Mouse (Mus musculus) cortical plate, adult 2 months (tissue): ENCODE data around the gene Lrrn4. TPM values are rescaled to one million over a fixed set of nuclear protein-coding genes. Genes with fewer than 3 reads are reported as not detected.

ENCODE experiments used
- H3K27ac ChIP-seq: fragments of 200-500 bp; 2 replicates; pipeline ENCODE4 v1.5.1; 2012; ENCODE audit warnings: low read length, control low read depth, inconsistent platforms; ENCODE audit not compliant: insufficient read depth
- H3K4me1 ChIP-seq: fragments of 200-500 bp; 2 replicates; pipeline ENCODE4 v1.6.1; 2011; ENCODE audit warnings: low read length; ENCODE audit not compliant: control insufficient read depth, insufficient read depth
- H3K4me3 ChIP-seq: fragments of 200-500 bp; 2 replicates; pipeline ENCODE4 v1.5.1; 2011; ENCODE audit warnings: mild to moderate bottlenecking, low read length, control low read depth; ENCODE audit not compliant: insufficient read depth
- CTCF ChIP-seq: fragments of 200-500 bp; IDR thresholded peaks from 2 replicates; pipeline ENCODE4 v1.5.1; 2011; ENCODE audit warnings: mild to moderate bottlenecking, control low read depth, low read length; ENCODE audit not compliant: insufficient read depth; ENCODE audit errors: extremely low read depth
- POLR2A ChIP-seq: fragments of 200-500 bp; IDR thresholded peaks from 2 replicates; pipeline ENCODE4 v1.6.1; 2011; ENCODE audit warnings: mild to moderate bottlenecking, low read length, control low read depth; ENCODE audit not compliant: insufficient read depth; ENCODE audit errors: extremely low read depth
- polyA plus RNA-seq: library from polyadenylated mRNA; depleted of rRNA; stranded (reverse); fragments of >200 nt; gene quantifications from 2 replicates; pipeline ENCODE4 v1.2.3, GENCODE M21; 2012

Gene Lrrn4
- polyA plus RNA-seq, 1 experiment: 0.19 TPM

GRCm38 (mm10) chr2:132871663-132872062, 9.0 kb downstream of the Lrrn4 start:
- no peak overlapping the region for H3K4me3 ChIP-seq
- H3K4me1 ChIP-seq: no peaks in the 10 kb centered on the region
- TF ChIP-seq POLR2A: no peak
- no peak for TF ChIP-seq CTCF
- no peak overlapping the region for H3K27ac ChIP-seq

GRCm38 (mm10) chr2:132870286-132870685, 10.4 kb downstream of the Lrrn4 start:
- no peak overlapping the region for H3K4me3 ChIP-seq
- no peaks in the 10 kb centered on the region for H3K4me1 ChIP-seq
- TF ChIP-seq POLR2A: no peak
- no peak for TF ChIP-seq CTCF
- no peak overlapping the region for H3K27ac ChIP-seq

GRCm38 (mm10) chr2:132869682-132870081, 11.0 kb downstream of the Lrrn4 start:
- H3K4me3 ChIP-seq: no peak overlapping the region
- H3K4me1 ChIP-seq: no peaks in the 10 kb centered on the region
- H3K27ac ChIP-seq: no peak overlapping the region
- no peak for TF ChIP-seq POLR2A
- TF ChIP-seq CTCF: no peak

DNA sequence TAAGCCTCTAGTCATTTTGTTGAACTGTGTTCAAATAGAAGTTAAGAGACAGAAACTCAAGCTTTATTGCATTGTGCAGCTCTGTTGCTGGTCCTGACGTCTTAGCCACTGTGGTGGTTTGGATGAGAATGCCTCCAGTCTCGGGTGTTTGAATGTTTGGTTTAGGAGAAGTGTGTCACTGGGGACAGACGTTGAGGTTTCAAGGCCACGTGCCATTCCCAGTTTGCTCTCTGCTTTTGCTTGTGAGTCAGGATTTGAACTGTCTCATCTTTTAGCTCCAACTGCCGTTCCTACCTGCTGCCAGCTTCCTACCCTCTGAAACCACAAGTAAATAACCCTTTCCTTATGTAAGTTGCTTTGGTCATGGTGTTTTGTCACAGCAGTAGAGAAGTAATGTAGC, 13.2 kb downstream of the Lrrn4 start:
- Histone ChIP-seq H3K4me3 (no peak overlapping the region), H3K27ac (no peak overlapping the region), H3K4me1 (no peaks in the 10 kb centered on the region)
- TF ChIP-seq CTCF: no peak
- no peak for TF ChIP-seq POLR2A

DNA sequence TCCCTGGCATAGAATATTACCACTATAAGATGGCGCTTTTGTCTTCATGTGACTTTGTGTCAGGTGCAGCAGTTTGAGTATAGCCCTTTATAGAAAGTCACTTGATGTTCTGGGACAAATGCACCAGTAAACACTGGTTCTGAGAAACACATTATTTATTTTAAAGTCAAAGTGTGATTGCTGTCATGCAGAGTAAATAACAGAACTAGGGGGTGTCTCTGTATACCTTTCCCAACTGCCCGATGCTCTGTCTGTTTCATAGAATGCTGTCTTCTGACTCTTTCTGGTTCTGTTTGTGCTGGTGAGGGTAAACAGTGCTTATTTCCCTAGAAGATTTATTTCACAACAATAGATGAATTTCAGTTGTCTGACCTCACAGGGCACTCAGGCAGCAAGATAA, 17.4 kb downstream of the Lrrn4 start:
- no peak overlapping the region for H3K27ac ChIP-seq
- no peak overlapping the region for H3K4me3 ChIP-seq
- no peak for TF ChIP-seq CTCF
- TF ChIP-seq POLR2A: no peak
- no peaks in the 10 kb centered on the region for H3K4me1 ChIP-seq

DNA sequence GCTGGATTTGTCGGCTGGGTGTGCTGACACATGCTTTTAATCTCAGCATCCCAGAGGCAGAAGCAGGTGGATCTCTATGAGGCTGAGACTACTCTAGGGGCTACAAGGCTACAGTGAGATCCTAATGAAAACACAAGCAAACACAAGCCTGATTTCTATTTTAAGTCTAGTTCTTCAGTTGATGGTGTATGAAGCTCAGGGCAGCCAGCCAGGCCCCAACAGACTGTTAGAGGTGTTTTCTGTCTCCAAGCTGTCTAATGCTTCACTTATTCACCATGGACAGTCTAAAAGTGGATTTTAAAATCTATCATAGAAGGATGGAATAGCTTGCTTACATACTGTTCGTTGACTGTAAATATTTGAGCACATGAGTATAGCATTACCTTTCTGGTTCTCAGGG, 19.2 kb downstream of the Lrrn4 start:
- no peak overlapping the region for H3K27ac ChIP-seq
- no peaks in the 10 kb centered on the region for H3K4me1 ChIP-seq
- TF ChIP-seq POLR2A: no peak
- no peak for TF ChIP-seq CTCF
- H3K4me3 ChIP-seq: no peak overlapping the region

GRCm38 (mm10) chr2:132860435-132860834, 20.3 kb downstream of the Lrrn4 start:
- H3K4me1 ChIP-seq: no peaks in the 10 kb centered on the region
- no peak for TF ChIP-seq POLR2A
- no peak for TF ChIP-seq CTCF
- H3K4me3 ChIP-seq: no peak overlapping the region
- no peak overlapping the region for H3K27ac ChIP-seq

DNA sequence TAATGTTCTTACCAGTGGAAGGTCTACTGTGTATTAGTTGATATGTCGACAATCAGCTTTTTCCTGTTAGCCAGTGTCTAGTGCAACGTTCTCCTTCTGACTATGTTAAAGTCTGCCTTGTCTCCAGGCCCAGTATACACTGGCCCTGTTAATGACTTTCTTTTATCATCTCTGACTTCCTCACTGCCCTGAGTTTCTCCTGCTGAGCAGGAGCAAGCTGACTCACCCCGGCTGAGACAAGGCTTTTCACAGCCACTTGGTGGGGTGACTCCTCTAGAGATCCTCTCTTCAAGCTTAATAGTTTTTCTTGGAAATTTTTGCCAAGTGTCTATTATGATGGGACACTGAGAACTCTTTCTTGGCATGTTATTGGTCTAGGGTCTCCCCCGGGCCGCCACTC, 24.4 kb downstream of the Lrrn4 start:
- no peak overlapping the region for H3K4me3 ChIP-seq
- TF ChIP-seq POLR2A: no peak
- no peak for TF ChIP-seq CTCF
- H3K27ac ChIP-seq: no peak overlapping the region
- no peaks in the 10 kb centered on the region; the same call in 1 of the 2 replicates for H3K4me1 ChIP-seq

DNA sequence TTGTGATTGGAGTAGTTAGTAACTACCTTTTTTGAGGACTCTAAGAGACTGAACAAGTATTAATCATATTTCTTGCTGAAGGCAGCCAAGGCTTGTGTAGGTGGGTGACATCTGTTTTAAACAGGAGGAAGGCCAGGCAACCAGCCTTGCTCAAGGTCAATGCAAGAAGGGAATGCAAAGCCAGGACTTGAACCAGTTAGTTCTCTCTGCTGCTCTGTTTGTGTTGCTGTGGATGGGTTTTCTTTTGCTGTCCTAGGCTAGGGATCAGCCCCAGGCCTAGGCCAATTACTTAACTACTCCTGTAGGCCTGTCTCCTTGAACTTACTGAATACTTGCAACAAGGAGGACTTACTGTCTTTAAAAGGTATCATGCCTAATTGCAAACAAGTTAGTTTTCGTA, 27.6 kb downstream of the Lrrn4 start:
- H3K4me1 ChIP-seq: peaks cover 3% of the 10 kb centered on the region; the same call in 1 of the 2 replicates
- H3K4me3 ChIP-seq: no peak overlapping the region
- no peak for TF ChIP-seq CTCF
- no peak for TF ChIP-seq POLR2A
- no peak overlapping the region for H3K27ac ChIP-seq

GRCm38 (mm10) chr2:132849141-132849540, 31.6 kb downstream of the Lrrn4 start:
- Histone ChIP-seq H3K4me1 (peaks cover 6% of the 10 kb centered on the region), H3K27ac (no peak overlapping the region), H3K4me3 (no peak overlapping the region)
- TF ChIP-seq CTCF (no peak), POLR2A (no peak)

DNA sequence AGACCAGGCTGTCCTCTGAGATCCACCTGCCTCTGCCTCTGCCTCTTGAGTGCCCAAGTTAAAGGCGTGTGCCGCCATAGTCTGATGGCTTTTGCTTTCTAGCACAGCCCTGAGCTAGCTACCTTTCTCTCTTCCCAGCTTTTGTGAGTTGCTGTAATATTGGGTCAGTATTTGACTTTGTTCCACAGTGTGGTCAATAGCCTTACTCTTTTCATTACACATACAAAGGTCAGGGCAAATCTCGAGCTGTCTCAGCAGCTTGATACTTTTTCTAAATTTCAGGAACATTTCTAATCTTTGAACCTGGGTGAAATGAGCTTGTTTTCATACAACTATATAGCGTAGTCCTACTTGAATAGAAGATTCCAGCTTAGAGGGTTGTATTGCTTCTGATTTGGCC, 32.3 kb downstream of the Lrrn4 start:
- peaks cover 6% of the 10 kb centered on the region for H3K4me1 ChIP-seq
- H3K4me3 ChIP-seq: peak overlapping the region; percentile 94; the same call in 1 of the 2 replicates
- TF ChIP-seq POLR2A (no peak), CTCF (no peak)
- H3K27ac ChIP-seq: no peak overlapping the region
